Mouse (Mus musculus) lung, postnatal 0 days (tissue): ENCODE results near the gene Adcy3.

Experiments used
- CTCF ChIP-seq: IDR thresholded peaks from 2 replicates; pipeline ENCODE4 v1.5.1; 2016; ENCODE audit warnings: antibody characterized with exemption, mild to moderate bottlenecking
- EP300 ChIP-seq: IDR thresholded peaks from 2 replicates; pipeline ENCODE4 v1.6.1; 2016; ENCODE audit warnings: antibody characterized with exemption, mild to moderate bottlenecking, control low read depth

GRCm38 (mm10) chr12:4173108-4173790, 40.3 kb downstream of the Adcy3 start:
- TF ChIP-seq CTCF (no peak), EP300 (no peak)
